Mouse (Mus musculus) midbrain, embryonic 16.5 days (tissue): Measurements from ENCODE around the gene Znhit3. TPM values are rescaled to one million over a fixed set of nuclear protein-coding genes. Genes with fewer than 3 reads are reported as not detected.

Experiments used
- ATAC-seq: fragments of 200-750 bp; cut with Nextera tagmentation; 2 replicates; pipeline ENCODE4 v1.8.0; 2017; ENCODE audit warnings: moderate TSS enrichment
- H3K27ac ChIP-seq: fragments of 300-500 bp; sonication (generic); 2 replicates; pipeline ENCODE4 v1.5.1; 2014; ENCODE audit warnings: mild to moderate bottlenecking, low read length, mixed read lengths
- H3K27me3 ChIP-seq: fragments of 300-500 bp; sonication (generic); 2 replicates; pipeline ENCODE4 v1.6.1; 2014; ENCODE audit warnings: low read depth, low read length, mixed read lengths; ENCODE audit not compliant: control insufficient read depth, insufficient read depth
- H3K36me3 ChIP-seq: fragments of 300-500 bp; sonication (generic); 2 replicates; pipeline ENCODE4 v1.6.1; 2014; ENCODE audit warnings: mild to moderate bottlenecking, low read length, moderate library complexity, mixed read lengths; ENCODE audit not compliant: control insufficient read depth, insufficient read depth
- H3K4me1 ChIP-seq: fragments of 300-500 bp; sonication (generic); 2 replicates; pipeline ENCODE4 v1.6.1; 2014; ENCODE audit warnings: mild to moderate bottlenecking, low read length, mixed read lengths; ENCODE audit not compliant: control insufficient read depth, insufficient read depth
- H3K4me2 ChIP-seq: fragments of 300-500 bp; sonication (generic); 2 replicates; pipeline ENCODE4 v1.6.1; 2014; ENCODE audit warnings: mild to moderate bottlenecking, low read length, mixed read lengths
- H3K4me3 ChIP-seq: fragments of 300-500 bp; sonication (generic); 2 replicates; pipeline ENCODE4 v1.5.1; 2014; ENCODE audit warnings: low read depth, mild to moderate bottlenecking, low read length, moderate library complexity, mixed read lengths
- H3K9ac ChIP-seq: fragments of 300-500 bp; sonication (generic); 2 replicates; pipeline ENCODE4 v1.6.1; 2014; ENCODE audit warnings: low read depth, low read length, mixed read lengths
- H3K9me3 ChIP-seq: fragments of 300-500 bp; sonication (generic); replicated peaks from 2 replicates; pipeline ENCODE4 v1.6.1; 2014; ENCODE audit warnings: mild to moderate bottlenecking, low read length, mixed read lengths; ENCODE audit not compliant: control insufficient read depth, poor library complexity, severe bottlenecking
- WGBS: fragments of 180-500 bp; shearing (Covaris S2); extraction: QIAGEN DNeasy Blood & Tissue Kit; methylation state at CpG from one replicate; pipeline ENCODE4 v1.1.7; 2014; 5-methylcytosine and 5-hydroxymethylcytosine counted together
- polyA plus RNA-seq: library from polyadenylated mRNA; unstranded; fragments of >200 nt; fragmentation: Nextera tagmentation; extraction: Ambion mirVana; gene quantifications from 2 replicates; pipeline ENCODE4 v1.2.1, GENCODE M21; 2015

Znhit3 gene
- polyA plus RNA-seq, 1 experiment from 2014 or later: 63.4 TPM

DNA sequence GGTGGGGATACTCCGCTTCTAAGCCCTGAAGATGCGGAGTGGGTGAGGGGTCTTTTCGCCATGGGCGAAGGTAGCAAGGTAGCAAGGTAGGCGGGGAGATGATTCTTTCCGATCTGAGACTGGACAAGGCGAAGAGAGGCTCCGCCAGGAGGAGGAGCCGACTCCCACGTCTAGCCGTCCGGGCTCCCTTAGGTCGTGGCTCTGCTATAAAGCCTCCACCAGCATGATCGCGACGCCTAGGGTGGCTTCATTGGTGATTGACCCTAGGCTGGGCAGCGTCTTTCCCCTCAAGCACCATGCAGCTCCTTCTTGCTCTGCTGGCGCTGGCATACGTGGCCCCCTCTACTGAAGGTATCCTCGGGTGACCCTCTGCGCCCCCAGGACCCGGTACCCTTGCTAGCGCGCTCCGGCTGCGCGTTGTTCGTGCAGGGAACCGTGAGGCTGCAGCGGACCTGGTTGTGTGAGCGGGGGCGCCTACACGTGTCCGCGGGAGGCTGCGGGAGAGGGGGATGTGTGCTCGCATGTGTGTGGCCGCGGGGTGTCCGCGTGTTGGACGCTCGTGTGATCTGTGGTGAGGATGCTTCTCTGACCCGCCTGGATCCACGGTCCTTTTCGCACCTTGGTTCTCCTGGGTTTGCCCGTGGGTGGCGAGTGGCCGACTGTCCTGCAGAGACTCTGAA is 41.6 kb upstream of the Znhit3 start, which contains the start of gene Car4:
Gene Car4 (plus strand): TSS at position 196 of the 680 bp plus-strand sequence.
- Histone ChIP-seq H3K4me2 (peak within 1 kb of the TSS; percentile 69), H3K4me3 (peak within 1 kb of the TSS; percentile 41), H3K9me3 (no peaks in the 10 kb centered on the region), H3K36me3 (no peaks in the 10 kb centered on the region), H3K27ac (no peak within 1 kb of the TSS), H3K27me3 (peaks cover 19% of the 10 kb centered on the region), H3K4me1 (peaks cover 10% of the 10 kb centered on the region), H3K9ac (peak within 1 kb of the TSS; percentile 49)
- under 1% methylated on average over 47 of the region's 49 CpGs for WGBS
- ATAC-seq: no peak

DNA sequence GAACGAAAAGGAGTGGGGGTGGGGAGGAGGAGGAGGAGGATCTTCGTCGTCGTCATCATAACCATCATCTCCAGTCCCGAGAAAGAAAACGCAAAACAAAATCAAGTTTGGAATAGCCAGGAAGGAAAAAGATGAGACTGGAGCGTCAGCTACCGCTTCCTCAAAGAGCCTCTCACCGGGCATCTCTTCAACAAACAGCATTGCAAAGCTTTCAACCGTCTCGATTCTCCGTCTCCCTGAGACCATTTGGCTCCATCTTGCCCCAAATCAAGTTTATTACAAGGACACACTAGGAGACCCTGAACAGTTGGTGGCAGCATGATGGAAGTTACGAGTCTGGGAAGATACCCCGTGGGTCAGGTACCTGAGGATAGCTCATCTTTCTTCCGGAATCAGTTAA is 41.0 kb upstream of the Znhit3 start:
- Histone ChIP-seq H3K9ac (no peak overlapping the region), H3K27ac (no peak overlapping the region), H3K36me3 (no peaks in the 10 kb centered on the region), H3K27me3 (peaks cover 19% of the 10 kb centered on the region), H3K9me3 (no peaks in the 10 kb centered on the region), H3K4me3 (peak overlapping the region; percentile 41), H3K4me1 (peaks cover 10% of the 10 kb centered on the region), H3K4me2 (peak overlapping the region; percentile 69)
- 6% methylated on average over 15 of the region's 15 CpGs for WGBS
- no peak for ATAC-seq

DNA sequence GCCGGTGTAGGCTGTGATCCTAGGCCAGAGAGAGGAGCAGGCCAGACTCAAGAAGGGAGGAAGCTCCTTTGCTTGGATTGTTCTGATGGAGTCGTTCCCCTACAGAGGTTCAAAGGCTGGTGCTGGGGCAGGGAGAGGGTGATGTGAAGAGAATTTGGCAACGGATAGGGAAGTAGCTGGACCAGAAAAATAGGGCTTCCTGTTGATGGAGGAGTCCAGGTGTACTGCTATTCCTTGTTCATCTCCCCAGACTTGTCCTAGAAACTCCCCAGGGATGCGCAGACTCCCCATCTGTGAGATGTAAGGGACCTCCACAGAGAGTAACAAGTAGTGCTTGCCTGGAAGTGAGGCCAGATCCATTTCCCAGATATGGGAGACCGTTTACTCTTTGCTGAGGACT is 40.2 kb upstream of the Znhit3 start:
- Histone ChIP-seq H3K9me3 (no peaks in the 10 kb centered on the region), H3K4me1 (peaks cover 10% of the 10 kb centered on the region), H3K36me3 (no peaks in the 10 kb centered on the region), H3K4me3 (no peak overlapping the region), H3K27me3 (peaks cover 19% of the 10 kb centered on the region), H3K27ac (no peak overlapping the region), H3K9ac (no peak overlapping the region), H3K4me2 (no peak overlapping the region)
- WGBS: 27% methylated on average over 5 of the region's 5 CpGs
- no peak for ATAC-seq

DNA sequence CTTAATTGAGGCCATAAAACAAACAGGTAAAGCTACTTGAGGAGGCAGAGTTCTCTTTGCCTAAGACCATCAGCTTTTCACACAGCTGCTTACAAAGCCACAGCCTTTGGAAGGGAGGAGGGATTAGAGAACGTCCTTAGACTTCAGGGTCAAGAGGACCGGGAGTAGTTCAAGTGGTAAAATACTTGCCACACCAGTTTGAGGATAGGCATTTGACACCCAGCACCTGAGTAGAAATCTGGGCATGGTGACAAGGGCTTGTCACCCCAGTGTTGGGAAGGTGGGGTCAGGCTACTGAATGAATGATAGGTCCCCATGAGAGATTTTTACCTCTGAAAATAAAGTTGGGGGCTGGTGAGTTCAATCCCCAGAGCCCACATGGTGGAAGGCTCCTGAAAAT is 36.4 kb upstream of the Znhit3 start:
- H3K4me1 ChIP-seq: peaks cover 6% of the 10 kb centered on the region; the same call in 1 of the 2 replicates
- no peak overlapping the region for H3K4me2 ChIP-seq
- no peaks in the 10 kb centered on the region for H3K9me3 ChIP-seq
- H3K27ac ChIP-seq: no peak overlapping the region
- peaks cover 12% of the 10 kb centered on the region for H3K27me3 ChIP-seq
- H3K4me3 ChIP-seq: no peak overlapping the region
- 19% methylated on average over 2 of the region's 2 CpGs for WGBS
- ATAC-seq: no peak
- H3K9ac ChIP-seq: no peak overlapping the region
- no peaks in the 10 kb centered on the region for H3K36me3 ChIP-seq

DNA sequence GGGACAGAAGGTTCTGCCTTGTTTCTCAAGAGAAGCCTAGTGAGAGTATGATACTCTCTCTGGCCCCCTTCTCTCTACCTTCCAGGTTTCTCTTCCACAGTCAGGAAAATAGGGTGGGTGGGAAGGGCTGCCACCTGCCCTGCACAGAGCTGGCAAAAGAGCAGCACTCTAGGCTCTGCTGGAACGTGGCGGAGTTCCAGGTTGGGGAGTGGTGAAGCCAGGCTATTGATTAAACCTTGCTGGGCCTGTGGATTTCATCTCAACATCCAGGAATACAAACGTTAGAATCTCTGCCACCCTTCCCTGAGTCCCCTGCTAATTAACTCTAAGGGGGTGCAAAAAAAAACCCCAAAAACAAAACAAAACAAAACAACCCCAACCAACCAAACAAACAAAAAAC is 32.4 kb upstream of the Znhit3 start:
- 34% methylated on average over 3 of the region's 3 CpGs for WGBS
- no peak for ATAC-seq
- Histone ChIP-seq H3K4me1 (peaks cover 13% of the 10 kb centered on the region), H3K36me3 (no peaks in the 10 kb centered on the region), H3K4me2 (no peak overlapping the region), H3K9ac (no peak overlapping the region), H3K4me3 (no peak overlapping the region), H3K9me3 (no peaks in the 10 kb centered on the region), H3K27ac (no peak overlapping the region), H3K27me3 (no peaks in the 10 kb centered on the region; the same call in 1 of the 2 replicates)

DNA sequence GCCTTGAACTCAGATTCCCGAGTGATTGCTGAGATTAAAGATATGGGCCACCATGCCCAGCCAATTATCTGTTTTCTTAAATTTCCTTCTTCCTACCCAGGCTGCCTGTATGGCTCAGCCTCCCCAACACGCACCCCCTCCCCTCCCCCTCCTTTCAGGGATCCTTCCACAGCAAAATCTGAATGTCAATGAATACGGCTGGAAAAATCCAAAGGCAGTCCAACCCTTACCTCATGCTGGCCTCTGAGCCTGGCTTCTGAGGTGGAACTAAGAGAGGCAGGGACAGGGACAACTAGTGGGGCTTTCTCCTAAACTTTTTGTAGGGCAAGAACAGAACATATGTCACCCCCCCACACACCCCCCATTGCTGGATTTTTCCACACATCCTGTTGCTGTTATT is 31.9 kb upstream of the Znhit3 start:
- Histone ChIP-seq H3K4me1 (peaks cover 17% of the 10 kb centered on the region), H3K36me3 (no peaks in the 10 kb centered on the region), H3K27ac (no peak overlapping the region), H3K4me3 (no peak overlapping the region), H3K9ac (no peak overlapping the region), H3K4me2 (no peak overlapping the region), H3K27me3 (no peaks in the 10 kb centered on the region; the same call in 1 of the 2 replicates), H3K9me3 (no peaks in the 10 kb centered on the region)
- WGBS: 26% methylated on average over 3 of the region's 3 CpGs
- no peak for ATAC-seq

DNA sequence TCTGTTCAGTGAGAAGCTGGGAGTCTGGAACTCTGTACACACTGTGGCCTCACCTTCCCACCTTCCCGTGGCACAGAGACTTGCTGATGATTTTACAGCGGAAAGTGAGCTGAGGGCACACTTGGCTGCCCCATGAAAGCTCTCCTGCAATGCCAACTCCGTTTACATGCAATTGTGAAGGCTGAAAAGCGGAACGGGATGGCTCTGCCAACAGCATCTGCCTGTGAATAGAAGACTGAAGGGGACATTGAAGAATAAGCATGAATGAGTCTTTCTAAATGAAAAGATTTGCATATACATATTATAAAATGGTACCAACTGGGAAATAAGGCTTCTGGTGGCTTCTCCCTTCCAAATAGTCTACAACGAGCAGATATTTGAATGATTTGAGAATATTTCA is 31.0 kb upstream of the Znhit3 start:
- H3K27ac ChIP-seq: no peak overlapping the region
- no peaks in the 10 kb centered on the region for H3K36me3 ChIP-seq
- no peak overlapping the region for H3K4me2 ChIP-seq
- ATAC-seq: no peak
- H3K4me3 ChIP-seq: no peak overlapping the region
- H3K27me3 ChIP-seq: no peaks in the 10 kb centered on the region; the same call in 1 of the 2 replicates
- 64% methylated on average over 6 of the region's 6 CpGs for WGBS
- H3K9ac ChIP-seq: no peak overlapping the region
- no peaks in the 10 kb centered on the region for H3K9me3 ChIP-seq
- H3K4me1 ChIP-seq: peaks cover 17% of the 10 kb centered on the region

DNA sequence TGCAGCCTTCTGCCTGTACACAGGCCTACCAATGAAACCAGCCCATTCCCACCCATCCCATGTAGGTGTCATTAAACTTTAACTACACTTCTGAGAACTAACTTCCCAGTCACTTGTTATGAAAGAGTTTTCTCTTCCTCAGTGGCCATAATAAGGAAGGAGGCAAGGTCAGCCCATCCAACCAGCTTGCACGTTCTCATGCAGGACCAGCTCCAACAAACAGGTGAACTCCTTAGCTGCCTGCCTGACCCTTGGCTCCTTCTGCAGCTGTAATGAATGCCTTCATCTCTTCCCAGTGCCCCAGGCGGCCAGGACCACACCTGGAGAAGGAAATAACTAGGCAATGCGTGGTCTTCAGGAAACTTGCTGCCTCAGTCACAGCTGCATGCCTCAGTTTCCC is 29.7 kb upstream of the Znhit3 start:
- H3K9me3 ChIP-seq: no peaks in the 10 kb centered on the region
- 72% methylated on average over 3 of the region's 3 CpGs for WGBS
- H3K36me3 ChIP-seq: no peaks in the 10 kb centered on the region
- ATAC-seq: no peak
- no peak overlapping the region for H3K4me2 ChIP-seq
- peaks cover 17% of the 10 kb centered on the region for H3K4me1 ChIP-seq
- H3K27ac ChIP-seq: no peak overlapping the region
- no peak overlapping the region for H3K4me3 ChIP-seq
- H3K9ac ChIP-seq: no peak overlapping the region
- H3K27me3 ChIP-seq: no peaks in the 10 kb centered on the region; the same call in 1 of the 2 replicates

DNA sequence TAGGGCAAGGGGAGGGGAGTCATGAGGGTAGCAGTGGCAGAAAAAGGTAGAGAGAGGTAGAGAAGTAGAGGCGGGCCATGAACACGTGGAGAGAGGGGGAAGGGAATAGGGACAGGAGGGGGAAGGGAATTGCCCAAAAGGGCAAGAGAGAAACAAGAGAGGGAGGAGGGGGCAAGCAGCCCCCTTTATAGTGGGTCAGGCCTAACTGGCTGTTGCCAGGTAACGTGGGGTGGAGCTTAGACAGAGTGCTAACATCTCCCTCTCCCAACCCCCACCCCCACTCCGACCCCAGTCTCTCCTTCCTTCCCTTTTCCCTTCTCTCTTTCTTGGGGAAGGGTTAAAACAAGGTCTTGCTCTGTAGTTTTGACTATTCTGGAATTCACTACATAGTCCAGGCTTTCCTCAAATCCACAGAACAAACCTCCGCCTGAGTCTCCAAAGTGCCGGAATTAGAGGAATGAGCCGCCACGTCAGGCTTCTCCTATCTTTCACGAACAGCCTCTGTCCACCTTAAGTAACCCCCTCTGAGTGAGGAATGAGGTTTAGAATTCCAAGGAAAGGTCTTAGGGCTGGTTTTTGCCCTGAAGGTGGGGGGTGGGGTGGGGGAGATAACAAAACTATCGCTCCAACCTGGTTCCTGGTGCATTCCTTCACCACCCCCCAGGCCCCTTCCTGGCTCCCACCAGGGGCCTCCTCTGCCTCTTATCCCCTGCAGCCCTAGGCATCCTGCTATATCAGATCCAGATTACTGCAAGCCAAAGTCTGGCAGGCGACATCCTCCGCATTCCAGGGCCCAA is 28.7 kb upstream of the Znhit3 start:
- Histone ChIP-seq H3K9ac (no peak overlapping the region), H3K27me3 (no peaks in the 10 kb centered on the region; the same call in 1 of the 2 replicates), H3K9me3 (no peaks in the 10 kb centered on the region), H3K27ac (no peak overlapping the region), H3K4me2 (no peak overlapping the region), H3K36me3 (no peaks in the 10 kb centered on the region), H3K4me1 (peaks cover 17% of the 10 kb centered on the region), H3K4me3 (no peak overlapping the region)
- 0 out of 2 replicates have a peak, but pooled peaks have one; percentile 36 for ATAC-seq
- 7% methylated on average over 12 of the region's 12 CpGs for WGBS
